ENCODE assay signal across 15 mouse cellular contexts in genomic region chr5:43049381-43050301, GRCm38 (mm10).
DNase-seq lines count a peak whose midpoint lies in the region; ATAC-seq lines count a peak whose summit lies in the region.
"Had no signal": no experiment of that assay in that cellular context is flagged by ENCODE, and none has a peak within 500 bp of the region (broad histone marks: within the 10 kb centered on the region; RNA-seq: fewer than 3 reads in every experiment).

No protein-coding gene starts in this region.

- H3K9ac ChIP-seq in hindbrain, embryonic 16.5 days (ENCODE audit: low read depth, low read length): no peak overlapping the region
- H3K9ac ChIP-seq in hindbrain, embryonic 11.5 days (ENCODE audit: low read depth, low read length): no peak overlapping the region
- H3K9ac ChIP-seq in midbrain, embryonic 16.5 days (ENCODE audit: low read depth, low read length): no peak overlapping the region
- H3K9ac ChIP-seq in midbrain, embryonic 14.5 days (replicated peaks; ENCODE audit: low read length): no peak overlapping the region
- H3K9ac ChIP-seq: embryonic facial prominence, embryonic 12.5 days; forebrain, embryonic 12.5 days; liver, embryonic 13.5 days had no signal

- H3K4me2 ChIP-seq in hindbrain, embryonic 16.5 days (ENCODE audit: low read length): no peak overlapping the region
- no peak overlapping the region for H3K4me2 ChIP-seq in hindbrain, embryonic 11.5 days (replicated peaks; ENCODE audit: low read depth, low read length)
- no peak overlapping the region for H3K4me2 ChIP-seq in midbrain, embryonic 16.5 days (ENCODE audit: low read length)
- no peak overlapping the region for H3K4me2 ChIP-seq in midbrain, embryonic 14.5 days (ENCODE audit: low read length)
- H3K4me2 ChIP-seq: embryonic facial prominence, embryonic 12.5 days; forebrain, embryonic 12.5 days; liver, embryonic 13.5 days had no signal

- H3K4me3 ChIP-seq in hindbrain, embryonic 16.5 days (ENCODE audit: low read length): no peak overlapping the region
- no peak overlapping the region for H3K4me3 ChIP-seq in hindbrain, embryonic 11.5 days (ENCODE audit: low read depth, low read length)
- no peak overlapping the region for H3K4me3 ChIP-seq in midbrain, embryonic 16.5 days (ENCODE audit: low read depth, low read length)
- no peak overlapping the region for H3K4me3 ChIP-seq in midbrain, embryonic 14.5 days (replicated peaks; ENCODE audit: low read depth, low read length)
- H3K4me3 ChIP-seq: embryonic facial prominence, embryonic 12.5 days; forebrain, embryonic 12.5 days; heart, embryonic 10.5 days; left cerebral cortex, adult 2 months; liver, embryonic 13.5 days had no signal

- H3K27me3 ChIP-seq in hindbrain, embryonic 16.5 days (replicated peaks; ENCODE audit: control insufficient read depth, insufficient read depth, low read length): no peaks in the 10 kb centered on the region
- H3K27me3 ChIP-seq in hindbrain, embryonic 11.5 days (ENCODE audit: control insufficient read depth, insufficient read depth, low read length): no peaks in the 10 kb centered on the region
- no peaks in the 10 kb centered on the region for H3K27me3 ChIP-seq in midbrain, embryonic 16.5 days (ENCODE audit: control insufficient read depth, insufficient read depth, low read depth, low read length)
- no peaks in the 10 kb centered on the region for H3K27me3 ChIP-seq in midbrain, embryonic 14.5 days (ENCODE audit: control insufficient read depth, insufficient read depth, low read length)
- H3K27me3 ChIP-seq: embryonic facial prominence, embryonic 12.5 days; forebrain, embryonic 12.5 days; liver, embryonic 13.5 days had no signal

- H3K27ac ChIP-seq in hindbrain, embryonic 16.5 days (ENCODE audit: low read depth, low read length): no peak overlapping the region
- H3K27ac ChIP-seq in hindbrain, embryonic 11.5 days (ENCODE audit: low read depth, low read length): no peak overlapping the region
- no peak overlapping the region for H3K27ac ChIP-seq in midbrain, embryonic 16.5 days (ENCODE audit: low read length)
- no peak overlapping the region for H3K27ac ChIP-seq in midbrain, embryonic 14.5 days (replicated peaks; ENCODE audit: low read depth, low read length)
- H3K27ac ChIP-seq: embryonic facial prominence, embryonic 12.5 days; forebrain, embryonic 12.5 days; heart, embryonic 10.5 days; left cerebral cortex, adult 2 months; liver, embryonic 13.5 days had no signal

- 85% methylated on average over 4 of the region's 4 CpGs for WGBS in hindbrain, embryonic 16.5 days
- 83% methylated on average over 4 of the region's 4 CpGs for WGBS in hindbrain, embryonic 11.5 days
- WGBS in midbrain, embryonic 16.5 days: 77% methylated on average over 4 of the region's 4 CpGs
- 86% methylated on average over 4 of the region's 4 CpGs for WGBS in midbrain, embryonic 14.5 days

- ATAC-seq in cerebellum, adult (ENCODE audit: insufficient number of reproducible peaks, low FRiP score, low TSS enrichment): no peak
- ATAC-seq in hindbrain, embryonic 16.5 days: 0 out of 2 replicates have a peak, but pooled peaks have one; percentile 48
- no peak for ATAC-seq in hindbrain, embryonic 11.5 days (ENCODE audit: low FRiP score)
- peak; percentile 56; the same call in 1 of the 2 replicates for ATAC-seq in midbrain, embryonic 16.5 days
- ATAC-seq in midbrain, embryonic 14.5 days (ENCODE audit: low FRiP score, low TSS enrichment): no peak

- H3K9me3 ChIP-seq in hindbrain, embryonic 16.5 days (ENCODE audit: control insufficient read depth, low read length): no peaks in the 10 kb centered on the region
- H3K9me3 ChIP-seq in hindbrain, embryonic 11.5 days (ENCODE audit: control insufficient read depth, low read length): no peaks in the 10 kb centered on the region
- H3K9me3 ChIP-seq in midbrain, embryonic 16.5 days (replicated peaks; ENCODE audit: control insufficient read depth, low read length, poor library complexity, severe bottlenecking): no peaks in the 10 kb centered on the region
- H3K9me3 ChIP-seq in midbrain, embryonic 14.5 days (ENCODE audit: control insufficient read depth, low read length): no peaks in the 10 kb centered on the region
- H3K9me3 ChIP-seq: embryonic facial prominence, embryonic 12.5 days; forebrain, embryonic 12.5 days; G1E; heart, embryonic 10.5 days; liver, embryonic 13.5 days had no signal

- H3K4me1 ChIP-seq in hindbrain, embryonic 16.5 days (ENCODE audit: control insufficient read depth, insufficient read depth, low read depth, low read length): no peaks in the 10 kb centered on the region
- H3K4me1 ChIP-seq in hindbrain, embryonic 11.5 days (replicated peaks; ENCODE audit: control insufficient read depth, insufficient read depth, low read length): no peaks in the 10 kb centered on the region
- H3K4me1 ChIP-seq in midbrain, embryonic 16.5 days (ENCODE audit: control insufficient read depth, insufficient read depth, low read length): no peaks in the 10 kb centered on the region
- no peaks in the 10 kb centered on the region for H3K4me1 ChIP-seq in midbrain, embryonic 14.5 days (ENCODE audit: control insufficient read depth, insufficient read depth, low read length)
- H3K4me1 ChIP-seq: embryonic facial prominence, embryonic 12.5 days; forebrain, embryonic 12.5 days; liver, embryonic 13.5 days had no signal

- intact Hi-C loops in left cerebral cortex, postnatal 25 days (cut with DNase I): no loop called here

- peak; percentile 14 to 22 for DNase-seq in cerebellum, postnatal 25 days
- no peak for DNase-seq in hindbrain, embryonic 11.5 days (ENCODE audit: low spot score)
- no peak for DNase-seq in midbrain, embryonic 14.5 days
- DNase-seq in left cerebral cortex, postnatal 25 days (ENCODE audit: low spot score in 2 of 2): no peak
- DNase-seq in ovary, postnatal 10 days (ENCODE audit: low spot score): no peak
- DNase-seq: kidney, postnatal 10 days; liver, embryonic 13.5 days had no signal

- H3K36me3 ChIP-seq in hindbrain, embryonic 16.5 days (ENCODE audit: control insufficient read depth, insufficient read depth, low read length): no peaks in the 10 kb centered on the region
- H3K36me3 ChIP-seq in hindbrain, embryonic 11.5 days (ENCODE audit: control insufficient read depth, insufficient read depth, low read length): no peaks in the 10 kb centered on the region
- no peaks in the 10 kb centered on the region for H3K36me3 ChIP-seq in midbrain, embryonic 16.5 days (ENCODE audit: control insufficient read depth, insufficient read depth, low read length)
- no peaks in the 10 kb centered on the region for H3K36me3 ChIP-seq in midbrain, embryonic 14.5 days (ENCODE audit: control insufficient read depth, insufficient read depth, low read length)
- H3K36me3 ChIP-seq: embryonic facial prominence, embryonic 12.5 days; forebrain, embryonic 12.5 days; G1E; heart, embryonic 10.5 days; liver, embryonic 13.5 days had no signal

Comparison
In these comparisons a context has a peak if more than half of its experiments do, and no peak if none do; other contexts are left out.
1. ATAC-seq: peak in hindbrain, embryonic 16.5 days (single experiment) and midbrain, embryonic 16.5 days (single experiment); none in cerebellum, adult (single experiment), hindbrain, embryonic 11.5 days (single experiment) and midbrain, embryonic 14.5 days (single experiment).
2. DNase-seq: peak in cerebellum, postnatal 25 days (2 of 2); none in hindbrain, embryonic 11.5 days (single experiment), midbrain, embryonic 14.5 days (single experiment), left cerebral cortex, postnatal 25 days (0 of 2) and ovary, postnatal 10 days (single experiment).